Mouse (Mus musculus) forelimb bud, embryonic 11.5 days (tissue): ENCODE results near the gene Vil1.
A peak's percentile ranks its signal among the peaks of the same experiment; 100 is the strongest.

Experiments
- DNase-seq: peaks from one replicate; pipeline ENCODE4 v3.0.0-alpha.2; 2012; ENCODE audit warnings: low read depth, low spot score

The Vil1 gene

DNA sequence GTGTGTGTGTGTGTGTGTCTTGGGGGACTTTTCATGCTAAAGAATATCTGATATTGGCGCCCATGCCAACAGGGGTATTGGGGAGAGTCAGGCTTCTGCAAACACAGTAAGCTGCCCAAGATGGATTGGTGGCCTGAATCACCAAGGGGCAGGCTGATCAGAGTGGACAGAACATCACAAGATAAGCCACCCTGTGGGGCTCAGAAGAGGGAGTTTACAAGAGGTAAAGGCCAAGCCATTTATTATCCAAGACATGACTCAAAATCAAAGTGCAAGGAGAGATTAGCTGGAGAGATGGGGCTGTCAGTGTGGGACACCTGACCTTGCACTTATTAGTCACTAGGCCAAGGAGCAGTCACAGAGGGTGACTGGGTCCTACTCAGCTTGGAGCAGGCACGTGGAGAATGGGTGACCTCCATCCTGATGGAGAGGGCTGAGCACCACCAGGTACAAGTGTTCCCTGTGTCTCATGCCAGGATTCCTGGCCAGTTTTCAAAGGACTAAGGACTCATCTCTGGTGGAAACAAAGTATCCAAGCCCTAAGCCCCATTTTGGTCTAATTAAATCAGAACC, 2.7 kb downstream of the Vil1 start:
- no peak for DNase-seq

DNA sequence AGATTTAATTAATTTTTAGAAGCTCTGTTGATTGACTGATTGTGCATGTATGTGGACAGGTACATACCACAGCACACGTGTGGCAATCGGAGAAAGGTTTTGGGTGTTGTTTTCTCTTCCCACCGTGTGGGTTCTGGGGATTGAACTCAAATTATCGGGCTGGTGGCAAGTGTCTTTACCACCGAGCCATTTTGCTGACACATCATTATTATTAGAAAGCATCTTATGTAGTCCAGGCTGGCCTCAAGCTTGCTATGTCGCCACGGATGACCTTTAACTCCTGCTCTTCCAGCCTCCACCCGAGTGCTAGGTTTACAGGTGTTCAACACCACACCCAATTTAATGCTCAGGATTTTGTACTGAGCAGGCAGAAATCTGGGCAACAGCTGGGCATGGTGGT, 3.5 kb downstream of the Vil1 start:
- DNase-seq = no peak

DNA sequence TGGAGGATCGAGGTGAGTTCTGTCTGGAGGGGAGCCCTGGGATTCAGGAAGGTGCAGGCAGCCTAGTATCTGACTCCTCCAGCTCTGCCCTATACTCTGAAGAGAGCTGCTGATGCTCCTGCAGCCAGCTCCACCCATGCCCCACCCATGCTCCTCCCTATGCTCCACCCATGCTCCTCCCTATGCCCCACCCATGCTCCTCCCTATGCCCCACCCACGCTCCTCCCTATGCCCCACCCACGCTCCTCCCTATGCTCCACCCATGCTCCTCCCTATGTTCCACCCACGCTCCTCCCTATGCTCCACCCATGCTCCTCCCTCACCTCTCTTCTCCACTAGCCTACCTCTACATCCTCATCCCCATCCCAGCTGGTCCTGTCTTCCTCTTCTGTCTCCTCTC, 6.0 kb downstream of the Vil1 start:
- DNase-seq = peak; percentile 32

DNA sequence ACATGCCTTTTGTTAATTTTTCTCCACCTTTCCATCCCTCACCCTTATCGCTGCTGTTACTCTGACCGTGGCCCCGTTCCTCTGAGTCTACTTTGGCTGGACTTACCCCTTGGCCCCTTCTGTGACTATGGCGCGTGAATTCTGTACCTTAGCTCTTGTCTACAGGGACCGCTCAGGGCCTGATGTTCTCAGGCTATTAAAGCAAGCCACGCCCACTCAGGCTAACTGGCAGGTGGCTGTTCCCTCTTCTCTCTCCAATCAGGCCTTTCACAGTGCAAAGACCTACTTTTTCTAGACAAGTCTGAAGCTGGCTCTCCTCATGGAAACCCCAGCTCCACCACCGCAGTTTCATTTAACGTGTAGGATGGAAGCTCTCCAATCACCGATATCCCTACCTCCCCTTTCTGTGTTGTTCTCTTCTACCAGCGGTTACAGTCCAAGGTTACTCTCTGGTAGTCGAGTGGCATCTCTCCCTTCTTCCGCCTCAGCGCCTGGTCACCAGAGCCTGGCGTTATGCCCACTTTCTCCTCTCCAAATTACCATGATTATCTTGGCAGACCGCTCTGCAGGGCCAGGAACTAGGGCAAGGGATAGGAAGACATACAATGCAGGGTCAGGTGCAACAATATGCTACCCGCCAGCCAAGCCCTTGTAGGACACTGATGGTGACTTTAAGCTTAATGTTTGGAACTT, 9.7 kb downstream of the Vil1 start:
- DNase-seq = no peak

DNA sequence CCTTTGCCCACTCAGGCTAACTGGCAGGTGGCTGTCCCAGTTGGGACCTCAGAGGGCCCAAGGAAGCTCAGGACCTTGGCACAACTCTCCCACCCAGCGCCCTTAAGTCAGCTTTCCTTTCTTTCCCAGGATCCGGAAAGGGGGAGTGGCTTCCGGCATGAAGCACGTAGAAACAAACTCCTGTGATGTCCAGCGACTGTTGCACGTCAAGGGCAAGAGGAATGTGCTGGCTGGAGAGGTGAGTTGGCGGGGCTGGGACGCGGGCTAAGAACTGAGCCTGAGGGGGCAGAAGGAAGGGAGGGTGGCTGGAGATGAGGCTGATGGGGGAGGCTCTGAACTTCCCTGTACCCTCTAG, 10.2 kb downstream of the Vil1 start:
- DNase-seq = no peak

DNA sequence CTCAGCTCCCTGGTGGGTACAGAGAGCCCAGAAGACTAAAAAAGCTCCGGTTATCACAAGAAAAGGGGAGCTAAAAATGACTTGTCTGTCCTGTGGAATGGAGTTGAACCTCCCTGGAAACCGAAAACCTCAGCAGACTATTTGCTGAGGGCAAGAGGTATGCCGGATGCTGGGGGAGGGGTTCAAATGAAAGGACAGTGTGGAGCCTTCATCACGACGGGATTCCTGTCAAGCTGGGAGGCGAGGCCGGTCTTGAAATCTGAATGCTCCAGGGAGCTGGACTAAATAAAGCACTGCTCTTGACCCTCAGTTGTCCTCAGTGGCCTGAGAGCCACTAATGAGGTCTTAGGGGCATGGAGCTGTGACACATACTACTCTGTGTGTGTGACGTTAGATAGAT, 14.0 kb downstream of the Vil1 start:
- DNase-seq = no peak

DNA sequence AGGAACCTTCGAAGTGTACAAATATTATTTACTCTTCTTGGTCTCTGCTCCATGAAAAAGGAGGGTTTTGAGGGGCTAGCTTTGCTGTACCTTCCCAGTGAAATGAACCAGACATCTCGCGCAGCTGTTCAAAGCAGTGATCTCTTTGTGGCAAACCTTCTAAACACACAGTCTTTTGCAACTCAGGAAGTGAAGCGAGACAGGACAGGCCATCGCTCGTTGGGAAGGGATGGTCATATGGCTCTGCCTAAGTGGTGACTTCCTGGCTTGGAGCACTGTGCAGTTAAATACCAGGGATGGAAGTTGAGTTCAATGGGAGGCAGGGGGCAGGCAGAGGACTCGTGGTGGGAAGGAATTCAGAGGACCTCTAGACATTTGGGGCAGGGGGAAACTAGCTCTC, 16.7 kb downstream of the Vil1 start:
- DNase-seq = no peak

DNA sequence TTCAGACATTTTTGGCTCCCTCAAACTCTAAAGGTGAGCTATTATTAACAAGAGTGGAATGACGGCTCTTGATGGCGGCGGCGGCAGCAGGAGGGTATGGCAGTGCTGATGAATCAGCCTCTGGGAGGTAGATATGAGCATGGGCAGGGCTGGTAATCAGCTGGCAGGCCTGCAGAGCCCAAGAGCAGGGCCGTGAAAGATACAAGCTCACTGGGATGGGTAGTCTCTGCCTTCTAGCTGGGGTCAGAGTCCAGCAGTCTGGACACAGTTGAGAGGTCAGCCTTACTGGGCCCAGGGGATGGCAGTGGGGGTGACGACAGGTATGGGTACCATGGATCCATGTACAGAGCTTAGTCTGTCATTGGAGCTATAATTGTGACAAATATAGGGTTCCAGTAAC, 24.0 kb downstream of the Vil1 start:
- DNase-seq = no peak

DNA sequence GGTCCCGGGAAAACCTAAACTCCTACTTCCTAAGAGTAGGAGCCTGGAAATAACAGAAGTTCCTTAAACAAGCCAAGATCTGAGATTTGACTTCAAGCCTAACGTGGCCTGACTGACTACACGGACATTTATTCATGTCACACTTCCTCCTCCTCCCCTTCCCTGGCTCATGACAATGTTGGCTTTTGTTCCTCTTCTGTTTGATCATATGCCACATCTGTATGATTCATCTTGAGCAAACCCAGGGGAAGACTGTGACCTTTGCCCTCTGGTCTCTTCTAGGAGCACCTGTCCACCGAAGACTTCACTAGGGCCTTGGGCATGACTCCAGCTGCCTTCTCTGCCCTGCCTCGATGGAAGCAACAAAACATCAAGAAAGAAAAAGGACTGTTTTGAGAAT, 25.4 kb downstream of the Vil1 start:
- DNase-seq = no peak

DNA sequence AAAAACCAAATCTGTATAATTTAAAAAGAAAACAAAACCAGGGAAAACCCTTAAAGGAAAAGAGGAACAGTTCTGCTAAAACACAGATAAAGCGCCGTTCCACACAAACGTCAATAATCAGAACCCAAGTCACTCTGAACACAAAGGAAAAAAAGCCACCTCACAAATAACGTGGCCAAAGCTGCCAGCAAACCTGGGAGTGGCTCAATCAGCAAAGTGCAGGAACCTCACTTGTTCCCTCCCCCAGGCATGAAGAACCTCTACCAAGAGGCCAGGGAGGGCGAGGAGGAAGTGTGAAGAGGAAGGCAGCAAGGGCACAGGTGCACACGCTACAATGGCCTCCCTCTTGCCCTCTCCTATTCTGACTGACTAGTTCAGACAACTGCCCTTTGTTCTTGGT, 26.4 kb downstream of the Vil1 start:
- DNase-seq = no peak

DNA sequence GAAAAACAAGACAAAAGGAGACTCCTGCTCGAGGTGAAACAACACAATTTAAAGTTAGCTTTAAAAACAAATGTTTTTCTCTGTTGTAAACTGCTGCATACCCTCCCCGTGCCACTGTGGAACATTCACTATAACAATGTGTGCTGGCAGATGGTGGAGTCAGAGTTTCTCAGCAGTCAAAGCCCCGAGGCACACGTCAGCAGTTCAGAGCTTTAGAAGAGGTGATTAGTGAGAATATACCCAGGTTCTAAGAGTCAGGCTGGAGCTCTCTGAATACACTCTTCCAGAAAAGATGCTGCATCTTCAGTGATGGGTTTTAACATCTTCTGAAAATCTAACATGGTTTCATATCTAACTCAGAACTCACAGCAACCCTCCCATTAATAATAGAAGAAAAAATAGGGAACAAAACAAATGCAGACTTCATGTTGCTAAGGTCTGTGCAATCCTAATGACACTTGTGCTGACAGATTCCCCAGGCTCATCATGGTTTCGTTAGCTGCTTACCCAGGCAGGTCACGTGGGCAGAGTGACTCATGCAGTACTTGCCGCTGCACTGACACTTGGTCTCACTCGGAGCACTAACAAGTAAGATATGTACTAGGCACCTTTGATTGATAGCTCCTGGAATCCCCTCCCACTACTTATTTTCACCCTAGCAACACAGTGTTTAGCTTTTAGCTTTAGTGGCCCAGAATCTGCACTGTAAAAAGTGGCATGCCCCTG, 28.7 kb downstream of the Vil1 start:
- DNase-seq = no peak

DNA sequence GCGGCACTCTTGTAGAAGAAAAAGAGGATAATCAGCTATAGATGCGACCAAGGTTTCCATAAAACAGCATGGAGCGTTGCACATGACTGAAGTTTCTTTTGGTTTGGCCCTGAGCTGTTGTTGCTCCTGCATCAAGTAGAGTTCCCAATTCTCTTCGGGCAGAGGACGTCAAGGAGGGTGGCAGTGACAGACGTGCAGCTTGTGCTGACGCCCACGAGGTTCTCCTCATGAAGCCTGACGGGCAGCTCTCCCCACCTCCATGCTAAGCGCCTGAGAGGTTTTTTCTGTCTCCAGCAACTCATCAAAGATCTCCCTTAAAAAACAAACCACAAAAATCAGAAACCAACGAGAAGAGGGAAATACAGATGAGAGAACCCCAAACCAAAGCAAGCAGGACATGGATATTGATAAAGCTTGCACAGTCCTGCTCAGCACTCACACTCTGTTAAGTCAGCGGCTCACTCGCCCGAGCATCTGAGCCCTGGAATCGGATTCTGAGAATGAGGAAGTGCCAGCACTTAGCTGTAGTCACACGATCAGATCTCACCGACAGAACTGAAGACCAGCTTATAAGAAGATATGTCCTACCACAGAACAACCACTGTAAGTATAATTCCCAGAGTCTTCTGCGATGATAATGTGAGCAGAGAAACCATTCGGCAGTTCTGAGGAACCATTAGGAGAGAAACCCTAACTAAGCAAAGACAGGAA, 30.1 kb downstream of the Vil1 start:
- DNase-seq = no peak

DNA sequence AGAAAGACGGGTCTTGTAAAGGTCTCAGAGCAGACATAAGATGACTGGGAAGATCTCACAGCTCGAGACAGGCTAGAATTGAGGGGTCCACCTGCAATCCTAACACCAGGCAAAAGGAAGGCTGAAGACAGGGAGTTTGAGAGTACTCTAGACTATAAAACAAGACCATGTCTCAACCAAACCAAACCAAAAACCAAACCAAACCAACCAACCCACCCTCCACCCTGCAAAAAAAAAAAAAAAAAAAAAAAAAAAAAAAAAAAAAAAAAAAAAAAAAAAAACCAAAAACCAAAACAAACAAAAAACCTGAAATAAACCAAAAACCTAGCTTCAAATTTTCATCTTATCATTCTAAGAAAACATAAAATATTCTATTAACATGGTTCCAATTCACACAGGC, 35.4 kb downstream of the Vil1 start:
- DNase-seq = no peak

DNA sequence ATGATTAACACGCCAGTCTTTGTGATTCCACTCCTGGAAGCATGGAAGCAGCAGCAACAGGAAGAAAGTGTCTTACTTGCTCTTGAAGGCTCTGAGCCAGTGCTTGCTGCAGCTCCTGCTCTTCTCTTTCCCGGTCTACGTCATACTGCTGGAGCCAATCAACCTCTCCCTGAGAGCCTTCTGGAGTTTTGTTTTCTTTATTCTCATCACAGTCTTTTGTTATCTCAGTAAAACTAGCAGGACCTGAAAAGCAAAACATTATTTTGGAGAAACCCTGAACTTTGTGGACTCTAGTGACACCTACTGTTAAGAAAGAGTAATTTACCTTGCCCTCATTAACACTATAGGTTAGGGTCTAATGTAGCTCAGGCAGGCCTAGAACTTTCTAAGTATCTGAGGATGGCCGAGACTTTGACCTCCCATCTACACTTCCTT, 43.5 kb downstream of the Vil1 start:
- DNase-seq = peak; percentile 49

DNA sequence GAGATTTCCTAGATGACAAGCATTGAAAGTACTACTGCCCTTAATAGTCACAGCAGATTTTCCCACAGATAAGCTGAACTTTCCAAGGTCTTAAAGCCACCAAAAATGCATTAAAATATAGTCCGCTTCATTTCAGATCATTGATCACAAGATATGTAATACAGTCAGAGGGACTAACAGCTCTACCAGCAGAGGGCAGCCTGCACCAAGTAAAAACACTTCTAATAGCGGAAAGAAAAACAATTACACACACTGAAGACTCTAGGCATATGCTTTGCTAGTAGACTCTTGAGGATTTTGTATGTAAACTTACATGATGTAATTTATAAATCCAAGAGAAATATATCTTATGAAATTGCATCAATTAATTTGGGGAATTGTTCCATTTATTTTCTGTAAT, 51.1 kb downstream of the Vil1 start:
- DNase-seq = peak; percentile 10
